Mouse (Mus musculus): Measurements from ENCODE around the gene Xdh. TPM values are rescaled to one million over a fixed set of nuclear protein-coding genes. Genes with fewer than 3 reads are reported as not detected.
"Not testable (repeated sequence)": the region's sequence is repeated elsewhere in the genome, so short reads cannot be mapped to it uniquely, and the experiment has no call there.

Xdh gene
- total RNA-seq, 1 experiment from 2014 or later: 487 TPM

GRCm38 (mm10) chr17:73881295-73881694 is 68.7 kb downstream of the Xdh start:
- no peak for DNase-seq

- DNase-seq: no peak
Observed at GRCm38 (mm10) chr17:73880286-73880685, 69.7 kb downstream of the Xdh start.

GRCm38 (mm10) chr17:73879262-73879916 is 70.6 kb downstream of the Xdh start:
- DNase-seq: no peak

GRCm38 (mm10) chr17:73875674-73876073 is 74.3 kb downstream of the Xdh start:
- DNase-seq: no peak

GRCm38 (mm10) chr17:73875268-73875667 is 74.7 kb downstream of the Xdh start:
- no peak for DNase-seq

GRCm38 (mm10) chr17:73870956-73871605 is 78.9 kb downstream of the Xdh start:
- DNase-seq: no peak

- DNase-seq: no peak
Observed at GRCm38 (mm10) chr17:73869008-73869685, 80.8 kb downstream of the Xdh start.

GRCm38 (mm10) chr17:73853717-73854116 is 96.3 kb downstream of the Xdh start:
- DNase-seq: no peak

GRCm38 (mm10) chr17:73853041-73853440 is 97.0 kb downstream of the Xdh start:
- DNase-seq: no peak

- no peak for DNase-seq
Observed at GRCm38 (mm10) chr17:73847399-73847798, 102.6 kb downstream of the Xdh start.

GRCm38 (mm10) chr17:73845632-73846031 is 104.4 kb downstream of the Xdh start:
- no peak for DNase-seq

- DNase-seq: no peak
Observed at GRCm38 (mm10) chr17:73842963-73843362, 107.0 kb downstream of the Xdh start.

GRCm38 (mm10) chr17:73839876-73840275 is 110.1 kb downstream of the Xdh start:
- DNase-seq: not testable (repeated sequence)

- DNase-seq: no peak
Observed at GRCm38 (mm10) chr17:73839086-73839835, 110.7 kb downstream of the Xdh start.

GRCm38 (mm10) chr17:73837244-73837643 is 112.8 kb downstream of the Xdh start:
- DNase-seq: no peak

- no peak for DNase-seq
Observed at GRCm38 (mm10) chr17:73836601-73837000, 113.4 kb downstream of the Xdh start.

Other genes with a start within 250 kb of the Xdh start
- 1.6 and 2.1 TPM in 2 replicates for gene Galnt14, start 239.7 kb downstream of the Xdh start, total RNA-seq (2021)
- gene Ehd3, start 146.1 kb downstream of the Xdh start, total RNA-seq (2021): 65.6 and 72.0 TPM in 2 replicates
- 117 and 154 TPM in 2 replicates for gene Srd5a2, start 97.7 kb upstream of the Xdh start, total RNA-seq (2021)

Data from adrenal gland, postnatal 25 days (tissue).